Mouse (Mus musculus): ENCODE results near the gene Tmprss3. TPM values are rescaled to one million over a fixed set of nuclear protein-coding genes. Genes with fewer than 3 reads are reported as not detected.
A peak's percentile ranks its signal among the peaks of the same experiment; 100 is the strongest.

Tmprss3 gene
- polyA plus RNA-seq, 2 experiments from 2014 or later, result 0.63 to 2.5 TPM

DNA sequence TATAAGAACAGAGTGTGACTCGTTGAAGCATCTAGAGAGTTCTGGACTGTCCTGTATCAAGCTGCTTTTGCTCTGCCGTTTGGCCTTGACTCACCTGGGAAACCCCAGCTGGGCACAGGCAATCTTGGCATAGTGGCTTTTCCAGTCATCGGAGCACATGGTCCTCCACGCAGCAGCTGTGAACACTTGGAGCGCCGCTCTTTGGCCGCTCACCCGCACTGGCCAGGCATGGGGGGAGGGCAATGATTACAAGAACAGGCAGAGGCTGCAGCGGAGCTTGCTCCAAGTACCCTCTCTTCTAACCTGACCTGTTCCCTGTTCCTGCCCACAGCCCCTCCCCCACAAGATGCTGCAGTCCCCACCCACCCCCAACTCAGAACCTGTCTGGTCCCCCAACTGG is 5.4 kb downstream of the Tmprss3 start:
- no peak for ATAC-seq

DNA sequence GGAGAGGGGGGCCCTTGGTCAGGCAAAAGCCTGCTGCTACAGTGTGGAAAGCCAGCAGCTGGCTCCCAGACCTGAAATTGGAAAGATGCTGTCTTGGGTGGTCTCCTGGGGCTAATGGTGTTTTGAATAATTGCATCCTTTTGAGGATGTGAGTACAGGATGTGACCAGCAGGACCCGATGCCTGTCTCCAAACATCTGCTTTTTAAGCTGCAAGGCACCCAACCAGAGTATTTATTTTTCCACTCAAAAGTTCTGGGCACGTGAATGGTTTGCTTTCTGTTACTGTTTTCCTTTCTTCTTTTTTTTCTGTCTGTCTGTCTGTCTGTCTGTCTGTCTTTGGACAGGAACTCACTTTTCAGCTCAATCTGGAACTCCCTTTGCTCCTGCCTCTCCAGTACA is 6.1 kb downstream of the Tmprss3 start:
- no peak for ATAC-seq

DNA sequence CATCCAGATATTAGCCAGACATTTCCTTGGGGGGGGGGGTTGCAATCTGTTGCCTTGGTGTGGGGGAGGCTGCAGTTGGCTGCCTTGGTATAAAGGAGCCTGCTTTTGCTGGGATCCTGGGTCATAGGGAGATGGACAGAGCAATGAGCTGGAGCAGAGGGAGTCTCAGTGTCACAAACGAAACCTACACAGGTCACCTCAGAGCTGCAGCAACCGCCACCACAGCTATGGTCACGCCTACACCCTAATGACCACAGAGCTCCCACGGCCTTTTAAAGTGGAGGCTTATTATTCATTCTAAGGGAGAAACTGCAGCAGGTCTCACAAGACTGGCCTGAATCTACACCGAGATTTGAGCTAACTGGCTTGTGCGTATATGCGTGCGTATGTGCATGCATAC is 7.0 kb downstream of the Tmprss3 start:
- ATAC-seq, result no peak

DNA sequence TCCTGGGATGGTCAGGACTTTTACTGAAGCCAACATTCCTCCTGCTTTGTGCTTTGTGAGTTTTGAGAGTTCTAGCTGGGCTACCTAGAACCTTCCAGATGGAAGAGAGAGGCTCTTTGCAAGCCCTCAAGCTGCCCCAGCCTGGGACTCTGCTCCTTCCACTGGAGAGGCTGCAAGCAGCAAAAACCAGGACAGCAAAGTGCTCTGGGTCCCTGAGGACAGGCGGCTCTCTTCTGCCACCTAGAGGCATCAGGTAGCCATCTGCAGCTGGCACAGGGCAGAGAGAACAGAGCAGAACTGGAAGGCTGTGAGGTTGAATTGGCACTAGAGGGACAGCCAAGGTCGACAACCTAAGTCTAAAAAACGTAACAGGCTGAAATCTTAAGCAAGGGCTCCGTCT is 11.4 kb downstream of the Tmprss3 start:
- ATAC-seq, result peak; percentile 53

DNA sequence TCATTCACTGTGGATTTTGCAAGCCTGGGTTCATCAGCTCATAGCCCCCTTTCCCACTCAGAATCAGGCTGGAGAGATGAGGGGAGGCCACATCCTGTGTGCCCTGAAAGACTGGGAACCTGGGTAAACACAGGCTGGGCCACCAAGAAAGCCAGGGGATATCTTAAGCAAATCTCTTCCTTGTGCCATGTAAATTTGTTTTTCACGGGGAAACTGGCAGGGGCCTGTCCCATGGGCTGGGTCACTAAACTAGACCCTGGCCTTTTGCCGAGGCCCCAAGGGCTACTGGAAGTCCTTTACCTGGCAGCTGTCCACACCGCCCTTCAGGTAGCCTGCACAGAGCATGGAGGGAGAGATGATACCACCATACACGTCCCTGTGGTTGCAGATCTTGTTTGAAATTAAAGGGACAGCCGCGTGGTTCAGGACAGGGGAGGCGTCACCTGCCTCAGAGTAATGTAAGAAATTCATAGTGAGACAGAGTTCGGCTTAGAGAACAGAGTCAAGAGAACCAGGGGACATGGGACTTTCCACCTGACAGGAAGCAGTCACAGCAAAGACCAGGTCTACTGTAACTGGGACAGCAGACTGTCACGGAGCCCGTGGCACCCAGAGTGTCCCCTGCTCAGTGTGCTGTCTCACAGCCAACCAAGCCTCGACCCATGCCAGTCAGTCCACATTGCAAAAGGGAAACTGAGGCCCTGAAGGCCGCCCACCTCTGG is 14.3 kb downstream of the Tmprss3 start:
- peak; percentile 92 for ATAC-seq

DNA sequence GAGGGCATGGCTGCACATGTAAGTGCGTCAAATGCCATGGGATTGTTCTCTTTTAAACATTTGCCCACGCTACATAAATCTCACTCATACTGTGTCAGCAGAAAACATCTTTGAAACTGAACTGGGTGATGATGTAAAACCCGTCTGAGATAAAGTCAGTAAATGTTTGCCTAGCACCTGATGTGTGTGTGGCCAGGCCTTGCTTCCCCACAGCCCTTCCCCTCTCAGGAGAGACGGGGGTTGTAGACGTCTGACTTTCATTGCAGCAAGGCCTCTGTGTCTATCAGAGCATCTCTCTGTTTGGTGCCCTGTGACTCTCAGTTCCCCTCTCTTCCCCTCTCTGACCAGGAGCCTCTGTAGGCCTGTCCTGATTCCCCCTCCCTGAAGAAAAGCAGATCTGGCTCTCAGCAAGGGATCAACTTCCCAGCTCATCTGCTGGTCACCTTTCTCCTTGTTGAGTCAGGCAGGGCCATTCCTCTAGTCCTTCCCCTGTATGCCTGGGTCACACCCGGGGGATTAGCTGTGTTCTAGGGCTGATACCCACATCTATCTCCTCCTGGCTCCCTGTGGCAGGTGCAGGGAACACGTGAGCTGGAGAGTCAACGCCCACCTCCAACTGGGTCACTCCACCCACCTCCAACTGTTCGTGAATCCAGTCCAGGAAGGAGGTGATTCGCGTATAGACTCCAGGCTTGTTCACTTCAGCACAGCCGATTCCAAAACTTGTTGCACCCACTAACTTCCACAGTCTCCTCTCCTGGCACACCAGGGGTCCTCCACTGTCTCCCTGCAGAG is 15.4 kb downstream of the Tmprss3 start:
- ATAC-seq, result no peak

DNA sequence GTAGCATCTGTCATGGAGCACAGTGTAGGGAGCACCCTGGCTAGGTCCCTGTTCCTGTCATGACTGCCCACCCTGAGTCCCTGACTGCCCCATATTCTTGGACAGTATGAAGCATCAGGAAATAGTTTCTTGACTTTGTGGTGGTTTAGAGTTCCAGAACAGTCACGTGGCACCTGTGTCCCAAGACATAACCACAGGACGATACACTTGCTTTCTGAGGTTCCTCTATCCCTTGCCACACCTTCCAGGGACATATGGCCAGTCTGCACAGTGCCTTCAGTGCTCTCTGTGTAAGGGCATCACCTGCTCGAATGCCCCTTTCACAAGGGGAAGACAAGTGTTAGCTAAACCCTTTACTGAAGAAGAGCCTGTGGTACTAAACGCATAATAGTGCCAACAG is 17.3 kb downstream of the Tmprss3 start:
- ATAC-seq, result no peak

DNA sequence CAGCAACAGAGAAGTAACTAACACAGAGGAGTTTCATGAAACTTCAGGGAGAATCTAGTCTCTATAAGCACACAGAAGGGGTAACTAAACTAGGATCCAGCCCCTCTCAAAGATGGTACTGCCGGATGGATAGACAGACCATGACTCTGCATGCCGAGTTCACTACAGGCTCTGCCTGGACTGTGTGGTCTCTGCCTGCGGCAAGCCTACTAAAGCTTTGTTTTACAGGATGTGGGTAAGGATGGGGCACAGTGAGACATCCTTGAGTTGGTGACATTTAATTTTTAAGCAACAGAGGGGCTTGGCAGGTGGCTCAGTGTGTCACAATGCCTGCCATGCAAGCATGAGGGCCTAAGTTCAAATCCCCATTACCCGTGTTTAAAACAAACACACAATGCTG is 22.5 kb downstream of the Tmprss3 start:
- peak; percentile 92 for ATAC-seq

DNA sequence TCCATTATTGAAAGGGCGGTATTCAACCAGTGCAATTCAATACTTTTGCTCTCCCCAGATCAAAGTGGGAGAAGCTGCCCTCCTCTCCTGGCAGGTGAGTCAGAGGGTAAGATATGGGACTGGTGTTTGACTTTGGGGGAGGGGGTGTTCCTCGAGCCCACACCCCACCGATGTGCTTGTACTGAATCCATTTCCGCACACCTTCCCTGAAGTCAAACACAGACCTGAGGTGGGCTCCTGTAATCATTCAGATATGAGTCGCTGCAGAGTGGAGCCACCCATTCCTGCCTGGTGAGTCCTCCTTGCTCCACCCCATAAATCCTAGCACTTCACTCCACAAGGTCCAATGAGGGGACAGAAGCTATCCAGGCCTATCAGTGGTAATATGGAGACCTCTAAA is 29.0 kb downstream of the Tmprss3 start:
- ATAC-seq, result no peak

DNA sequence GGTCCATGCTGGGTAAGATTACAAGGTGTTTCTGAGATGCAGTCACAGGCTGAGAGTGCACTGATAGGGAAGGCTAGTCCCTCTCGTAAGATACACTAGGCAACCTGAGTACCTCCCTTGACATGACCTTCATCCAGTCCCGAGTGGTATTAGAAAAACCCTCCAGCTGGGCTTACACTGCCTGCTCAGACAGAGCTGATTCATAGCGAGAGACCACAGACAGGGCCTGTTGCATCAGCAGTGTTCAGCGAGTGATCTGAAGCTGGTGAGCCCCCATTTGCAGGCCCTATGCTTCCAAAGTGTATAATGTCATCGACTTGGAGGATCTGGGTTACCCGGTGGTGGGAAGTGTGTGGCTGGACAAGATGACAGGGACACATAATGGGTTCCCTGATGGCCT is 33.6 kb downstream of the Tmprss3 start, which contains the start of gene Tff1:
Tff1 (minus strand) TSS at position 151 of the 400 bp plus-strand sequence.
- ATAC-seq, result no peak

DNA sequence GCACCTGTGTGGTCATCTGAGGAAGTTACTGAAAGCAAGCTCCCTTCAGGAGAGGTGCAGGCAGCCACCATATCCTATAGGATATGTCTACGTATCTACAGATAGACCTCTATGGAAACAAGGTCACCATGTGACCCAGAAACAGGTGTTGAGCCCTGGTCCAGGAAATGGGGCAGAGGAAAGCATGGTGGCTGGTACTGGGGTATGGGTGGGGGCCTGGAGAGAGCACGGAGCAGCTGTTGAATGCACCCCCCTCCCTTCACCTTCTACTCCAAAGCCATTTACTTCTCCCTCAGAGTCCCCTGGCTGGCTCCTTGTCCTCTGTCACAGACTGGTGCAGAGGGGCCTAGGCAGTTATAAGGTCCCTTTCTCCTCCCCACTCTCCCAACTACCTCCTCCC is 35.0 kb downstream of the Tmprss3 start:
- no peak for ATAC-seq

DNA sequence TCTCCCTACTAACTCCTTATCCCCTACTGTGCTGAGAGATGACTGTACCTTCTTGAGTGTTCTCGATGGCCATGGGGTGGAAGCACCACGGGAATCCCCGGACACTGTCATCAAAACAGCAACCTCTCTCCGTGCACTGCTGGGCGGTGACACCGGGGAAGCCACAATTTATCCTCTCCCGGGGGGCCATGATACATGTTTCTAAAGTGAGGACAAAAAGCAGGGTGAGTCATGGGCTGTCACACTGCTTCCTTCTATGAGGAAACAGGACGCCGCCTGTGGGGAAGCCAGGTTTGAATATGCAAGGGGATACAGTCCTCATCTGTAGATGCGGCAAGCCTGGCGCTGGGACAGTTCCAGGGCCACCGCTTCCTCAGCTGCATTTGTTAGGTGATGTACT is 36.2 kb downstream of the Tmprss3 start:
- no peak for ATAC-seq

DNA sequence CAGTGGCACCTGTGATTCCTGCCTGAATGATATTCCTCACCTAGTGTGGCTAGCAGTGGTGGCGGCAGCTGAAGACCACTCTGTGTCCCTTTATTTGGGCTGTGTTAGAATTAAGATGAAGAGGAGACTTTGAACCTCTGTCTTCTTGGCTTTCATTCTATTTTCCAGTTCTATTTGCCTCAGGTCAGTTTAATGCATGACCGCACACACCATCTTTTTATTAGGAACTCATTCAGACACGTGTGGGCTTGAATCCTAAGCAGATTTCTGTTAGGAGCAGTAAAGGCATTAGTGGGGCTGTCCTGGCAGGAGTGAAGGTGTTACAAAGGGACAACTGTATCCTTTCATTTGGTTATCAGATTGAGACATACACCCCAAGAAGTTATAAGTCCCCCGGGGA is 38.5 kb downstream of the Tmprss3 start:
- no peak for ATAC-seq

DNA sequence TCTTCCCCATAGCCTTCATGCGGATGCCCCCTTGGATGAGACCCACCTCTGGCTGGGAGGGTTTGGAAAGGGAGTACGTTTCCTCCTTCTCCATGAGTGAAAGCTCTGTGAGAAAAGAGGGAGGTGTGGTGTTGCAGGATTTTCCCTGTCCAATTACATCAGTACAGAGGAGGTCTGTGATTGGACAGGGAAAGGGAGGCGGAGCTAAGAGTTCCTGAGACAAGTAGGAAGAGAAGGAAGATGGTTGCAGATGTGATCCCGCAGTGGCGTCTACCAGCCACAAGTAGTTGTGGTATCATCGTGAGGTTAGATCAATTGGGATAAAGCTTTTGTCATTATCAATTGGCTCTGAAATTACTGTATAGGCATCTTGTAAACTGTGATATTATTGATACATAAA is 40.9 kb downstream of the Tmprss3 start:
- no peak for ATAC-seq

DNA sequence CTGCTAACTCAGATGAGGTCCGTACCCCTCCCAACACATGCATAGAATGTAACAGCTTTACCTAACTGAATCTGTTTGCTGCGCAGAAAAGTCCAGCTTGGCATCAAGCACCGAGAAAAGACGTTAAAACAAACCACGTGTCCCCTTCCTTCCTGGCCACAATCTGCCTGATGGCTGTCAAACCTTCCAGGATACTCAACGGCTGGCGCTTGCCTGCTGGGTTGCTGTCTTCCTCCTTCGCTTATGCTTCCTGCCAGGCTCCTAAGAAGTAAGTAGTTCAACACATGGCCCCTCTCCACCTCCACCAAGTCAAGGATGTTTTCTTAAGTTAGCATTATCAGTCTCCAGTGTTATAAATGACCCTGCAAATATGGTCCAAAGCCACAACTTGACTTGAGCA is 45.0 kb downstream of the Tmprss3 start:
- ATAC-seq, result no peak

DNA sequence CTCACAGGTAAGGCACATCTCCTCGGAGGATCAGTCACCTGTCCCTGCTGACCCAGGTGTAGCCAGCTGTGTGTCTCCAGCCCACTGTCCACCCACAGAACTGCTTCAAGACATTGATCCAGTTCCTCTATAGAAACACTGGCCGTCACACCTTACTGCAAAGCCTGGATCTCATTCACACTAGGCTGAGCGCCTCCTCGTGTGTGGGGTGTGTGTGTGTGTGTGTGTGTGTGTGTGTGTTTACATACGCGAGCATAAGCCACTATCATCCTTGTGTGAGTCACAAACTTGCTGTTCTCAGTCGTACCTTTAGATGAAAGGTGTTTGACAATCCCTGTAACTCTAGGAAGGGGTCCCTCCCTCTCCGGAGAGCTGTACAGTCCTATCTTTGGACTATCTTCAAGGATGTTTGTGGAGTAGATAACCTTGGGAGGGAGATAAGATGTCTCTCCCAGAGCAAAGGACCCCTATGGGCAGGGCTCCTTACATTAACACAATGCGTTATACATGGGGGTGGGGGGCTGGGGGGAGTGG is 45.7 kb downstream of the Tmprss3 start:
- ATAC-seq, result no peak

DNA sequence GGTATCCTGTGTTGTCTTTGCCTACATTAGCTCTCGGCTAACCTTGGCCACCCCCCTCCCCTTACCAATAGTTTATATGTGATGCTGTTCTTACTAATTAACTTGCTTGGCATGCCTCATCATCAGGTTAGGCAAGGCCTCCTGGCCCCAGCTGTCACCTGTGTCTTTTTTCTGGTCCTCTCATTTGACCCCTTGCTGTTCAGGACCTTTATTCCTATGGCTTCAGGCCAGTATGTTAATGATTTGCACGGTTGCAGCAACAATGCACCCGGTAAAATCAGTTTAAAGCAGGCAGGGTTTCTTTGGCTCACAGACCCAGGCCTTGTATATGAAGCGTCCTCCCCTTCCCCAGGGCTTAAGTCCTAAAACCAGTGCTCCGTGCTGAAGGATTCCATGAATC is 46.3 kb downstream of the Tmprss3 start:
- no peak for ATAC-seq

DNA sequence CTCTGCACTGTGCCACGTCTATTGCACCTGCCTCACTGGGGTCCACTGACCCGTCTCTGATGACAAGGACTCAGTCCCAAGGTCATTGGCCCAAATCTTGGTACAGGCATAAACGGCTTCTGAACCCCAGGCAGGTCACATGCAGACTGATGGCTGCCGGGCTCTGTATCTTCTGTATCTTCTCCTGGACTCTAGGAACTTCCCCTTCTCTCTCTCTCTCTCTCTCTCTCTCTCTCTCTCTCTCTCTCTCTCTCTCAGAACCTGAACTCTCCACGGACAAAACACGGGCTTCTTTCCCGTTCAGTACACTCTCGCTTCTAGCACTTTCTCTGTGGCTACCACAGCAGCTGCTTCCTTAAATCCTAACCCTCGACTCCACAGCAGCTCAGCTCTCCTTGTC is 52.8 kb downstream of the Tmprss3 start:
- ATAC-seq, result no peak

DNA sequence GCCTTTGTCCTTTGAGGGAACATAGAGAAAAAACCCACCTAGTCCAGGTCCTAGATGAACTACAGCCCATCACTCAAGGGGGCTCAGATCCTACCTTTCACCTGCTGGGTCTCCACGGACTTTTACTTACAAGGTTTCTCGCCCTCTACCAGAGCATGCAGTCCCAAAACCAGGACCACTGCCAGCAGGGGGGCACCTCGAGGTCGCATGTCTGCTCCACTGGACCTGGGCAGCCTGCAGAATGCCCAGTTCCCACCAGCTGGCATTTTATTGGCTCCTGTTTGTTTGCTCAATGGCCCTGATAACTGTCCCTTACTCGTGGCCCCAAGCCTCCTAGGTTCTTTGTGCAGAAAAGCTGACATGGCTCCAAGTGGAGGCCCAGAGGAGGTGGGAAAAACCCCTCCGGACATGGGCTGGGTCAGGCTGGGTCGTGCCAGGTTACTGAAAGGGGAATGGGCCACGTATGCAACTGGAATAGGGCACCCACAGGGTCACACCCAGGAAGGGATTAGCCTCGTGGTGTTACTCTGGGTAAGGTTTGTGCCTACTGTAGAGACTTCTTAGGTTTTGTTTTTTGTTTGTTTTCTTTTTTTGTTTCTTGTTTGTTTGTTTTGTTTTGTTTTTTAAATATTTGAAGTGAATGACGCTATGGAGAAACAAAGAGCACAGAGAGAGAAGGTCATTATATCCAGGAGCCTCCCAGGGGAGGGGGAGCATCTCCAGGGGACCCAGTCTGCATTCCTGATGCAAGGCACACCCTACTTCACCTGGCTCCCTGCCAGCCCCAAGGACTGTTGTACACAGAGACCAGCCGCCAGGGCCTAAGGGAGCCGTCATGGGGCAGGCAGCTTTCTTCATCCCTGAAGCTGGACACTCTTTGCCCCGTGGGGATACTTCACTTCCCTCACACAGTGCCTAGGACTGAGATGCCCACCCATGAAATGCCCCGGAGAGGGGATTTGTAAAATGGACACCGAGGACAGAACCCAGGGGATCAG is 54.4 kb downstream of the Tmprss3 start, which contains the start of gene Tff2:
Tff2 (minus strand) TSS at position 243 of the 998 bp plus-strand sequence.
- ATAC-seq, result no peak

DNA sequence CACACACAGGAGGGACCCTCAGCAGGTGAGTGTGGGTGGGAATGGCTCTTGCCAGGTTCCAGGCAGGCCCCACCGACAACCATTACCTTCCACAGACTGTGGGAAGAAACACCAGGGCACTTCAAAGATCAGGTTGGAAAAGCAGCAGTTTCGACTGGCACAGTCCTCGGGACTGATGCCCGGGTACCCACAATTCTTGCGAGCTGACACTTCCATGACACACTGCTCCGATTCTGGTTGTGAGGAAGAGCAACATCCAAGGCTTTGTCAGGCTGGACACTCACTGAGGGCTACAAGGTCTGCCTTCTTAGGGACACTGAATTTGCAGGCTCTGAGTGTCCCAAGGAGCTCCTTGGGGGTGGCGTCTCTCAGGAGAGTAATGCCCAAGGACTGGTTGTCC is 56.7 kb downstream of the Tmprss3 start:
- ATAC-seq, result no peak

DNA sequence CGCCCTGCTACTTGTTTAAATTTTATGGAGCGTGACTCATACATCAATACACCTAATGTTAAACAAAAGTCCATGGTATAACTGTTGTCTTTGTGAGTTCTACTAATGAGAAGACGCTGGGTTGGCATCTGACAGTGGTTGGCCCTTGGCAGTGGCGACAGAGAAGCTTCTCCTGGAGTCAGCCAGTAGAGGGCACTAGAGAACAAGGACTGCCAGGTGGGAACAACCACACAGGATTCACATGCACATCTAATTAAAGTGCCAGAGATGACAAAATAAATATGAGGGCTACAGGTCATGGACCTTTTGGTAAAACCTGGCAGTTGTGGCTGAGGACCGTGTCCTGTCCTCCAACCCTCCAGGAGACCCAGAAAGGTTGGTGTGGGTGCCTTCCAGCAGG is 60.4 kb downstream of the Tmprss3 start:
- ATAC-seq, result peak; percentile 55

DNA sequence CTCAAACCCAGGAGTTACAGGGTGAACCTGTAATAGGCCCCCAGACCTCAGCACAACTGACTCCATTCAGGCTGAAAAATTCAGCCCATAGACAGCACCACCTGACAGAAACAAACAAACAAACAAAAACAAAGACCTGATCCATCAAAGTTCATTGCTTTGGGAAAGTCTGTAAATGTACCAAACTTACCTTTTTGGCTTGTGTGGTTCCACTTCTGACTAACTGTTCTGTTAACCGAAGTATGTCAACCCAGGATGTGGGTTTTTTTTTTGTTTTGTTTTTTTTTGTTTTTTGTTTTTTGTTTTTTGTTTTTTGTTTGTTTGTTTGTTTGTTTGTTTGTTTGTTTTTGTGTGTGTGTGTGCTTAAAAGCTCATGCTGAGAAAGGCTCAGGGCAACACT is 62.0 kb downstream of the Tmprss3 start:
- ATAC-seq, result peak; percentile 65

DNA sequence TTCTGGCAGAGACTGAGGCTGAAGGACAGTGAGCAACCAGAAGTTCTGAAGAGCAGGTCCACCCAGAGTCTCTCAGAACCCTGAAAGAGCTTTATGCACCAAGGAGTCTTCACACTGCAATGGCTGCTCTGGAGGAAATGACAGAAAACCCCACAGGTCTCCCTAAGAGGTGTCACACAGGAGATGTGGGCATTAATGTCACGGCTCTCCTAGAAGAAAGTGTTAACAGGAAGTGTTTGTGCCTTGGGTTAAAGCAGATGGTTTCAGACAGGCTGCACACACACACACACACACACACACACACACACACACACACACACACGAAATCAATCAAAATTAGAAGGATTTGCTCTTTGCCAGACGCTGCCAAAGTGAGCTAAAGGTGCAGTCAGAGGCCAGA is 62.5 kb downstream of the Tmprss3 start:
- peak; percentile 77 for ATAC-seq

Measured in CD4-positive, CD25-positive, alpha-beta regulatory T cell, adult 4 months (primary cell).